Mouse (Mus musculus): ENCODE results near the gene Gm11627.

- no peak for TF ChIP-seq FLI1 (IDR thresholded peaks at IDR 0.05; ENCODE audit: low read length)
- no peak for TF ChIP-seq GATA1 (IDR thresholded peaks at IDR 0.05; ENCODE audit: borderline replicate concordance, low read length)
Measured at GRCm38 (mm10) chr11:102566290-102566689, 13.0 kb downstream of the Gm11627 start.

Measured in megakaryocyte, embryonic 14.5 days (primary cell).